Comparison of ENCODE assay signal across 27 mouse cellular contexts in the genomic region with DNA sequence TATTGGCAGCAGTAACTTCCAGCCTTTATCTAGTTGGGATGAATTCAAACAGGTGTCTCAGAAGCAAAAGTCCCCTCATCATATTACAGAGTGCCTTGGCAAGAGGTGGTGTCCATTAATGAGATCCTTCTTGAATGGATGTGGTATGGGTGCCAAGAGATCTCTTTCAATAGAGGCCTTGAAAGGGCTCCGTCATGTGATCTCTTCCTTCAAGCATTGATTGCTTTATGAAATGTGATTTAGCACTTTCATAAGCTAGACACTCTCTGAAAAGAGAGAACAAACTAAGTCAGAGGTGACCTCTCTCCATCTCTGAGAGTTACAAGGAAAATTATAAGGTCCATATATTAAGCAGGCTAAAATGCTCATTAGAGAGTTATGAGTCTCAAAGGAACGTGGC.
"Had no signal": no experiment of that assay in that cellular context is flagged by ENCODE, and none has a peak within 500 bp of the region (broad histone marks: within the 10 kb centered on the region; RNA-seq: fewer than 3 reads in every experiment).

No protein-coding gene starts in this region.

- H3K4me1 ChIP-seq: heart, embryonic 10.5 days; heart, embryonic 13.5 days; heart, embryonic 15.5 days; intestine, embryonic 15.5 days; limb, embryonic 10.5 days; limb, embryonic 12.5 days; liver, embryonic 13.5 days; liver, embryonic 15.5 days had no signal

- ATAC-seq: hindbrain, embryonic 16.5 days; inflammation-experienced regulatory T-cells, adult 6 months; intestine, embryonic 15.5 days; intestine, postnatal 0 days had no signal

- H3K27ac ChIP-seq: heart, embryonic 10.5 days; heart, embryonic 13.5 days; heart, embryonic 15.5 days; hindbrain, embryonic 14.5 days; intestine, embryonic 15.5 days; layer of hippocampus, adult 2 months; left cerebral cortex, adult 2 months; limb, embryonic 10.5 days; limb, embryonic 12.5 days; liver, embryonic 13.5 days; liver, embryonic 15.5 days had no signal

- H3K9me3 ChIP-seq: heart, embryonic 10.5 days; heart, embryonic 13.5 days; heart, embryonic 15.5 days; intestine, embryonic 15.5 days; limb, embryonic 10.5 days; limb, embryonic 12.5 days; liver, embryonic 13.5 days; liver, embryonic 15.5 days had no signal

- H3K4me2 ChIP-seq: heart, embryonic 13.5 days; heart, embryonic 15.5 days; hindbrain, embryonic 14.5 days; intestine, embryonic 15.5 days; limb, embryonic 12.5 days; liver, embryonic 11.5 days; liver, embryonic 13.5 days; liver, embryonic 15.5 days had no signal

- H3K27me3 ChIP-seq: heart, embryonic 13.5 days; heart, embryonic 15.5 days; intestine, embryonic 15.5 days; limb, embryonic 12.5 days; liver, embryonic 13.5 days; liver, embryonic 15.5 days had no signal

- DNase-seq: gastrocnemius, postnatal 14 days; gastrocnemius, postnatal 36 days; heart, adult 18-20 months; heart, postnatal 14 days; heart, postnatal 36 days; kidney, adult 18-20 months; kidney, adult 8-10 months; kidney, postnatal 10 days; kidney, postnatal 25 days; kidney, postnatal 4 days; layer of hippocampus, postnatal 36 days; liver; liver, embryonic 13.5 days had no signal

- H3K9ac ChIP-seq: heart, embryonic 13.5 days; heart, embryonic 15.5 days; hindbrain, embryonic 14.5 days; intestine, embryonic 15.5 days; limb, embryonic 12.5 days; liver, embryonic 13.5 days; liver, embryonic 15.5 days had no signal

- H3K36me3 ChIP-seq: heart, embryonic 10.5 days; heart, embryonic 13.5 days; heart, embryonic 15.5 days; intestine, embryonic 15.5 days; limb, embryonic 10.5 days; limb, embryonic 12.5 days; liver, embryonic 13.5 days; liver, embryonic 15.5 days had no signal

- H3K4me3 ChIP-seq: heart, embryonic 10.5 days; heart, embryonic 13.5 days; heart, embryonic 15.5 days; intestine, embryonic 15.5 days; layer of hippocampus, adult 2 months; left cerebral cortex, adult 2 months; limb, embryonic 10.5 days; limb, embryonic 12.5 days; liver, embryonic 13.5 days; liver, embryonic 15.5 days had no signal
